Mouse (Mus musculus) spleen, adult 2 months (tissue): Measurements from ENCODE around the gene Gm20431.

Experiments used
- CTCF ChIP-seq: fragments of 200-500 bp; IDR thresholded peaks from 2 replicates; pipeline ENCODE4 v1.5.1; 2011; ENCODE audit warnings: mild to moderate bottlenecking, inconsistent platforms; ENCODE audit not compliant: insufficient read depth, insufficient read length, insufficient replicate concordance; ENCODE audit errors: extremely low read depth
- POLR2A ChIP-seq: fragments of 200-500 bp; IDR thresholded peaks from 2 replicates; pipeline ENCODE4 v1.6.1; 2011; ENCODE audit warnings: low read depth, low read length, inconsistent platforms

DNA sequence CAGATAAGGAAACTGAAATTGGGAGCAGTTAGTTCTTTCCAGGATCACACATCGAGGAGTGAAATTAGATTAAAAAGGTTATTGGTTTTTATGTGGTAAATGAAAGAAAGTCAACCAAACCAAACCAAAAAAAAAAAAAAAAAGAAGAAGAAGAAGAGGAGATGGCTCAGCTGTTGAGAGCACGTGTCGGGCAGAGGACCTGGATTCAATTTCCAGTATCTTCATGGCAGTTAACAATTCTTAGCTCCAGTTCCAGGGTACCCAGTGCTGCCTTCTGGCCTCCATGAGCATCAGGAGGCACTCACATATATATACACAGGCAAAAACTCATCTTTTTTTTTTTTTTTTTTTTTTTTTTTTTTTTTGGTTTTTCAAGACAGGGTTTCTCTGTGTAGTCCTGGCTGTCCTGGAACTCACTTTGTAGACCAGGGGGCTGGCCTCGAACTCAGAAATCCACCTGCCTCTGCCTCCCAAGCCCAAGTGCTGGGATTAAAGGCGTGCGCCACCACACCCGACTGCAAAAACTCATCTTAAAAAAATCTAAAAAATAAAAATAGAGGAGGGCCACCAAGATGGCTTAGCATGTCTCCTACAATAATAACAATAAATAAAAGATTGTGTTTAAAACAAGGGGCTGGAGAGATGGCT lies 26.3 kb downstream of the Gm20431 start:
- no peak for TF ChIP-seq CTCF
- TF ChIP-seq POLR2A: no peak
